Mouse (Mus musculus): ENCODE measurements around the gene Pdlim1. TPM values are rescaled to one million over a fixed set of nuclear protein-coding genes. Genes with fewer than 3 reads are reported as not detected.
A peak's percentile ranks its signal among the peaks of the same experiment; 100 is the strongest.

Gene Pdlim1
- polyA plus RNA-seq (2017; shearing (Covaris generic)), result 100 to 1,000 TPM; 169 to 193 TPM

DNA sequence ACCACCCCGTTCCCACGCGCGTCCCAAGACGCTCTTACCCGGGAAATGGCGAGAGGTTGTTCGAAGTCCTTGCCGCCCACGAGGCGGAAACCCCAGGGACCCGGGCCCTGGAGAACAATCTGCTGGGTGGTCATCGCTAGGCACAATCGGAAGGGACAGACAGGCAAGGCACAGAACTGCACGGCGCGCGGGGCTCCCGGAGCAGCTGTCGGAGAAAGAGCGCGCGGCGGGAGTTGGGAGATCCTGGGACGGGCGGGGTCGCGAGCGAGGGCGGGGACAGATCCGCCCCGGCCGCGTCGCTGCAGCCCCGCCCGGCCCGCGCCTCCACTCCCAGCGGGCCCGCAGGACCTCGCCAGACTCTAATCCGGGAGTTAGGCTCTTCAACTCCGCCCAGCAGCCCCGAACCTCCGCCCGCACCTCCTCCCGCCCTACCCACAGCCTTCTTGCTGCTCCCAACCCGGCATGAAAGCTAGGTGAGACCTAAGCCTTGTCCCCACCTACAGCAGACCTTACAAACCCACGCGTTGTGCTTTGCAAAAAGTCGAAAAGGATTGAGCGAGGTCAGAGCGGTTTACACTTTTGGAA, at the start of gene Pdlim1:
Gene Pdlim1 (minus strand): TSS at position 535 of the 585 bp plus-strand sequence.
- ATAC-seq, result peak; percentile 38

GRCm38 (mm10) chr19:40319199-40319598, 47.6 kb upstream of the Pdlim1 start:
- ATAC-seq, result no peak

DNA sequence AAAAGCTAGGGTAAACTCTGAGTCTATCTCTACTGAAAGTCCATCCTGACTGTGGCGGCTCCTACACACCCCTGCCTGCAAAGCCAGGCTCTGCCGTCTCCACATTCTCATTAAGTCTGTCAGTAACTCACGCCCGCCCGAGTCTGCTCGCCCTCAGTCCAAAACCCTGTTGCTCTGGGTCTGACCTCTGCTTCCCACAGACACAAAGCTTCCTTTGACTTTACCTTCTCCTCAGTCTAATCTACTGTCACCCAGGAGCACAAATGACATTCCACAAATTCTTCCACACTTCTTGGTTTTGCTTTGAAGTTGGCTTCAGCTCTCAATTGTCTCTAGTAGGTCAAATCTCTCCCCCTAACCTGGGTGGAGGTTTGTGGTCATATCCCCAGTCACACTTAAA, 46.9 kb upstream of the Pdlim1 start:
- ATAC-seq, result no peak

GRCm38 (mm10) chr19:40317001-40317400, 45.4 kb upstream of the Pdlim1 start:
- no peak for ATAC-seq

GRCm38 (mm10) chr19:40314252-40314651, 42.6 kb upstream of the Pdlim1 start:
- ATAC-seq, result no peak

GRCm38 (mm10) chr19:40311631-40312030, 40.0 kb upstream of the Pdlim1 start:
- ATAC-seq, result no peak

- ATAC-seq, result no peak
Measured at GRCm38 (mm10) chr19:40310410-40311130, 38.9 kb upstream of the Pdlim1 start.

GRCm38 (mm10) chr19:40309911-40310310, 38.3 kb upstream of the Pdlim1 start:
- no peak for ATAC-seq

- ATAC-seq, result no peak
Measured at GRCm38 (mm10) chr19:40307550-40307949, 35.9 kb upstream of the Pdlim1 start.

DNA sequence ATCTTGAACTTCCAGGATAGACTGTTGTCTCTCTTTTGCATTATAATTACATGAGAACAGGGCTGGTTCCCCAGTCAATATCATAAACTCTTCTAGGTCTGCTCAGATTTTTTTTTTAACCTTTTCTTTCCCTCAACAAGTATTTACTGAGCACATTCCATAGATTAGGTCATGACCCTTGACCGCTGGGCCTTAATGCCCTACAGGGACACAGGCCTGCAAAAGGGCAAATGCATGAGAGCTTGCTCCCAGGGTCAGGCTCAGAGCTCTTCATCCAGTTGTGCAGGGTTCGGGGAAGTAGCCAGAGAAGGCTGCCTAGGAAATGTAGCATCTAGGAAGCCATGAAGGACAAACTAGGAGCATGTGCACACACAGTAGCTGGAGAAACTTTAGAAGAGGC, 35.0 kb upstream of the Pdlim1 start:
- no peak for ATAC-seq

DNA sequence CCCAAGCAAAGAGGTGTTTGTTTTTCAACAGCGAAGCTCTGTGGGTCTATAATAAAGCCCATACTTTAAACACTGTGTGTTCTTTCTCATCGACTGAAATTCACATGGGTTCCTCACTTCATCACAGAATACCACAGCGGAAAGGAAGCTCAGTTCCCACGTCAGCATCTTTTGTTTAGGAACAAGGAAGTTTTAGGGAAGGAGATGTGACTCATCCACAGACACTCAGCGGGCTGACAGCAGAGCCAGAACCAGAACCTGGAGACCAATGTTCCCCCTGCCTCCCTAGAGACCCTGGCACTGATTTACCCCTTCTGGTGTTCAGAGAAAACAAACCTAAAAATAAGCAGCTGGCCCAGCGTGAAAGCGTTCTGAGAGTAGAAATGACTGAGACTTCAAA, 33.8 kb upstream of the Pdlim1 start:
- ATAC-seq, result no peak

- no peak for ATAC-seq
Measured at GRCm38 (mm10) chr19:40302916-40303315, 31.3 kb upstream of the Pdlim1 start.

GRCm38 (mm10) chr19:40302477-40302876, 30.8 kb upstream of the Pdlim1 start:
- no peak for ATAC-seq

DNA sequence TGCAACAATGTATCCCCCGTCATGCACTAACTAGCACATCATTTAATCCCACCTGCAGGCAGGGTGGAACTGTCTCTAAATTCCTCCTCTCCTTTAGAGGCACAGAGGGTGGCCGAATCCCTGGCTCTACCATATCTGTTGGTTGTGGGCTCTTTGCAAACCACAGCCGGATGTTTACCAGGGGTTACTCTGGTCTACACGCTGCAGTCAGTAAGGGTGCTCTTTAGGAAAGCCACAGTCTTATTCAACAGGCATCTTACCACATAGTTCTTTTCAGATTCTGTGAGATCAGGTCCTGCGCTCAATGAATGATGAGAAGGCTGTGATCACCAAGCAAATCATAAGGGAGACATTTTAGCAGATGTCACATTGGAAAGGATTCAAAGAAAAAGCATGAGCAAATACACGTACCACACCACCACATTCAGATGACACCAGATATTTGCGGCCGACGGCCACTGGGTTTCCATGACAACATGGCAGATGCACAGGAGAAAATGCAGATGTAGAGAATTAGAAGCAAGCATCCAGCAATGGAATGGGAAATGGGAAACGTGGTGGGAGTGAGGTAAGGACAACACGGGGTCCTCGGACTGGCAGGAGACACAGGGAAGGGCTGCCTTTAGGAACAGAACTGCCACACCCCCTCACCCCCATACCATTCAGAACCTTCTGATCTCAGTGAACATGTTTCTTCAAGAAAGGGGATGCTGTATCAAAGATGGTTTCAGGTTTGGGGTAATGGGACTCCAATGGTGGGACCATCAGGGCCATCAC, 28.5 kb upstream of the Pdlim1 start:
- no peak for ATAC-seq

DNA sequence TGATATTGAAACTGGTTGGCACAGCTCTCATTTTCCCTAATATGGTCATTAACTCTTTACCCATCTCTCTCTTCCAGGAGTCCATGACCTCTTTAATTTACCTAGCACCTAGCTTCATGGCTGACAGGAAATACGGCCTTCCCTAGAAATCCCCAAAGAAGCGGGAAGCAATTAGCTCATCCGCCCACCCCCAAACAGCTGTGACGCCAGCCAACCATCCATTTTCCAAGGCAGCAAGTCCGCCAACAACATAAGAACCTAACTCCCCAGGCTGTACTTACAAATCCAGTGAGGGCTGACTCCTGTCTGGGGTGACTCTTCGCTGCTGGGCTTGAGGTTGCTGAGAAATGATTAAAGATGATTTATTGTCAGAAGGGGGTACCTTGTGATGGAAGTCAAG, 27.5 kb upstream of the Pdlim1 start:
- no peak for ATAC-seq

DNA sequence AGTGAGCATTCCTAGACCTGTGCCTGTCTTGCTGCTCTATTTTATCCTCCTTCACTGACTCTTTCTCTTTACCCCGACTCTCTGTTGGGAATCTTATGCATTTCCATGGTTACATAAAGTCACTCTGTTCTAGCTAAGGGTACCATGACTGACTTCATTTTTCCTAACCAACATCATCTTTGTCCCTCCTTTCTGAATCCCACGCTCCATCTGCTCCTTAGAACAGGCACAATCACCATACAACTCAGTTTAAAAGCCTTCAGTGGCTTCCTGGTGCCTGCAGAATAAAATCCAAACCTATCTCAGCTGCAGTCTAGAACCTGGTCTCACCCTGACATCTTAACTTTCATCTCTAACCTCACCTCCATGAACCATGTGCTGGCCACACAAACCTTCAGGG, 26.9 kb upstream of the Pdlim1 start:
- ATAC-seq, result no peak

DNA sequence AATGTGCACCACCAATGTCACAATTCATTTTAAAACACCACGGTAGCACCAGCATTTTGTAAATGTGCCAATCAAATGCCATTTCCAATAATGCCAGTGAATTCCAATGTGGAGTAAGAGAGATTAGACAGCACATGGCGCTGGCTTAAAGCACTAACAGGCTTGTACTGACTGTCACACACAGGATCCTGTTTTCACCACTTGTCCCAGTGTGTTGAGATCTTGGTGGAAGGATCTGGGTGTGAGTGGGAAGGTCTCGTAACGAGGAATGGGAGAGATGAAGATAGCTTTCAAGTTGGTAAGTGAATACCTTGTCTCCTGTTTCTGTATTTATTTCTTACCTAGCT, 26.1 kb upstream of the Pdlim1 start:
- ATAC-seq, result no peak

GRCm38 (mm10) chr19:40297078-40297797, 25.6 kb upstream of the Pdlim1 start:
- no peak for ATAC-seq

GRCm38 (mm10) chr19:40294231-40294630, 22.6 kb upstream of the Pdlim1 start:
- no peak for ATAC-seq

DNA sequence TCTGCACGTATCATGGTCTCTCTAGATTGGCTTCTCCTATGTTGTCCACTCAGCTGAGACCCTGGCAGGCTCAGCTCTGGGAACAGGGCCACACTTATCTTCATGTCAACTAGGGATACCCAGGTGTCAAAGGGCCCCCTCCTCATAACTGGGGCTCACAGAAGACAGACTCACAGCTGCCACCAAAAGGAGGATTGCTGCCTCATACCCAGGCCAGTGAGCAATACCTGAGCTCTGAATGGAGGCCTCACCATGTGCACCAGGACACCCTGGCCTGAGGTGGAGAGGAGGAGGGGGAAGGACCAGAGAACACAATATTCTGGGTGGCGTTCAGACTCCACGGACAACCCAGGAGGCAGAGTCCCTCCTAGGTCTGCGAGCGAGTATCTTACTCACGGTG, 22.1 kb upstream of the Pdlim1 start:
- no peak for ATAC-seq

- ATAC-seq, result no peak
Measured at GRCm38 (mm10) chr19:40290099-40290724, 18.6 kb upstream of the Pdlim1 start.

- ATAC-seq, result no peak
Measured at GRCm38 (mm10) chr19:40288415-40288814, 16.8 kb upstream of the Pdlim1 start.

- ATAC-seq, result no peak
Measured at GRCm38 (mm10) chr19:40284704-40285103, 13.1 kb upstream of the Pdlim1 start.
